26 mouse cellular contexts compared by ENCODE assay signal in genomic region chr8:89783311-89783710, GRCm38 (mm10).
DNase-seq lines count a peak whose midpoint lies in the region; ATAC-seq lines count a peak whose summit lies in the region.
"Had no signal": no experiment of that assay in that cellular context is flagged by ENCODE, and none has a peak within 500 bp of the region (broad histone marks: within the 10 kb centered on the region; RNA-seq: fewer than 3 reads in every experiment).

No protein-coding gene starts in this region.

- H3K9ac ChIP-seq in heart, embryonic 12.5 days: no peak overlapping the region
- H3K9ac ChIP-seq in midbrain, embryonic 14.5 days (replicated peaks; ENCODE audit: low read length): no peak overlapping the region
- no peak overlapping the region for H3K9ac ChIP-seq in neural tube, embryonic 13.5 days
- H3K9ac ChIP-seq: embryonic facial prominence, embryonic 12.5 days; embryonic facial prominence, embryonic 15.5 days; forebrain, postnatal 0 days; heart, embryonic 13.5 days; hindbrain, embryonic 12.5 days; hindbrain, embryonic 15.5 days had no signal

- no peak overlapping the region for H3K27ac ChIP-seq in heart, embryonic 12.5 days (ENCODE audit: poor library complexity, severe bottlenecking)
- H3K27ac ChIP-seq in midbrain, embryonic 10.5 days (replicated peaks): 0 out of 2 replicates have a peak overlapping the region, but pooled peaks have one; percentile 19
- H3K27ac ChIP-seq in midbrain, embryonic 14.5 days (replicated peaks; ENCODE audit: low read depth, low read length): no peak overlapping the region
- H3K27ac ChIP-seq in neural tube, embryonic 13.5 days (replicated peaks): peak overlapping the region; percentile 6; the same call in 1 of the 2 replicates
- H3K27ac ChIP-seq: embryonic facial prominence, embryonic 12.5 days; embryonic facial prominence, embryonic 15.5 days; gastrocnemius, adult 2 months; heart, embryonic 13.5 days; hindbrain, embryonic 12.5 days; hindbrain, embryonic 15.5 days had no signal

- no peaks in the 10 kb centered on the region for H3K36me3 ChIP-seq in heart, embryonic 12.5 days
- no peaks in the 10 kb centered on the region for H3K36me3 ChIP-seq in midbrain, embryonic 10.5 days
- H3K36me3 ChIP-seq in midbrain, embryonic 14.5 days (ENCODE audit: control insufficient read depth, insufficient read depth, low read length): no peaks in the 10 kb centered on the region
- H3K36me3 ChIP-seq in neural tube, embryonic 13.5 days: no peaks in the 10 kb centered on the region
- H3K36me3 ChIP-seq: embryonic facial prominence, embryonic 12.5 days; embryonic facial prominence, embryonic 15.5 days; G1E; heart, embryonic 13.5 days; hindbrain, embryonic 12.5 days; hindbrain, embryonic 15.5 days had no signal

- H3K4me3 ChIP-seq in heart, embryonic 12.5 days: no peak overlapping the region
- H3K4me3 ChIP-seq in midbrain, embryonic 10.5 days: no peak overlapping the region
- no peak overlapping the region for H3K4me3 ChIP-seq in midbrain, embryonic 14.5 days (replicated peaks; ENCODE audit: low read depth, low read length)
- no peak overlapping the region for H3K4me3 ChIP-seq in neural tube, embryonic 13.5 days
- H3K4me3 ChIP-seq: embryonic facial prominence, embryonic 12.5 days; embryonic facial prominence, embryonic 15.5 days; gastrocnemius, adult 2 months; heart, embryonic 13.5 days; hindbrain, embryonic 12.5 days; hindbrain, embryonic 15.5 days had no signal

- WGBS in heart, embryonic 12.5 days: 73% methylated on average over 5 of the region's 5 CpGs
- 77% methylated on average over 5 of the region's 5 CpGs for WGBS in midbrain, embryonic 10.5 days
- 72% methylated on average over 5 of the region's 5 CpGs for WGBS in midbrain, embryonic 14.5 days
- 63% methylated on average over 5 of the region's 5 CpGs for WGBS in neural tube, embryonic 13.5 days

- no peak overlapping the region for H3K4me2 ChIP-seq in heart, embryonic 12.5 days
- no peak overlapping the region for H3K4me2 ChIP-seq in midbrain, embryonic 14.5 days (ENCODE audit: low read length)
- H3K4me2 ChIP-seq in neural tube, embryonic 13.5 days: no peak overlapping the region
- H3K4me2 ChIP-seq: embryonic facial prominence, embryonic 12.5 days; embryonic facial prominence, embryonic 15.5 days; heart, embryonic 13.5 days; hindbrain, embryonic 12.5 days; hindbrain, embryonic 15.5 days had no signal

- H3K27me3 ChIP-seq in heart, embryonic 12.5 days (replicated peaks): peaks cover 24% of the 10 kb centered on the region
- peaks cover 31% of the 10 kb centered on the region for H3K27me3 ChIP-seq in midbrain, embryonic 10.5 days (ENCODE audit: low read depth, poor library complexity, severe bottlenecking)
- no peaks in the 10 kb centered on the region; the same call in 1 of the 2 replicates for H3K27me3 ChIP-seq in midbrain, embryonic 14.5 days (ENCODE audit: control insufficient read depth, insufficient read depth, low read length)
- peaks cover 37% of the 10 kb centered on the region for H3K27me3 ChIP-seq in neural tube, embryonic 13.5 days
- H3K27me3 ChIP-seq: CH12.LX had no signal

- no peaks in the 10 kb centered on the region for H3K9me3 ChIP-seq in heart, embryonic 12.5 days (replicated peaks)
- H3K9me3 ChIP-seq in midbrain, embryonic 10.5 days (replicated peaks): no peaks in the 10 kb centered on the region
- H3K9me3 ChIP-seq in midbrain, embryonic 14.5 days (ENCODE audit: control insufficient read depth, low read length): no peaks in the 10 kb centered on the region
- H3K9me3 ChIP-seq in neural tube, embryonic 13.5 days: no peaks in the 10 kb centered on the region
- H3K9me3 ChIP-seq: embryonic facial prominence, embryonic 12.5 days; embryonic facial prominence, embryonic 15.5 days; heart, embryonic 13.5 days; hindbrain, embryonic 12.5 days; hindbrain, embryonic 15.5 days had no signal

- DNase-seq in heart, adult 11 months: peak; percentile 36
- DNase-seq in midbrain, embryonic 10.5 days (ENCODE audit: low spot score): no peak
- DNase-seq in midbrain, embryonic 14.5 days: no peak
- DNase-seq in embryo, embryonic 10 days (ENCODE audit: low spot score): no peak
- DNase-seq: adrenal gland, postnatal 10 days; adrenal gland, postnatal 36 days; cerebellum, adult 18-20 months; cerebellum, adult 9-10 months; cerebellum, postnatal 14 days; forebrain, postnatal 0 days; gastrocnemius, adult 2 months; gastrocnemius, postnatal 14 days; heart, adult 18-20 months; heart, postnatal 14 days; heart, postnatal 4 days had no signal

- H3K4me1 ChIP-seq in heart, embryonic 12.5 days (replicated peaks): no peaks in the 10 kb centered on the region
- peaks cover 50% of the 10 kb centered on the region for H3K4me1 ChIP-seq in midbrain, embryonic 10.5 days
- peaks cover 23% of the 10 kb centered on the region for H3K4me1 ChIP-seq in midbrain, embryonic 14.5 days (ENCODE audit: control insufficient read depth, insufficient read depth, low read length)
- peaks cover 36% of the 10 kb centered on the region for H3K4me1 ChIP-seq in neural tube, embryonic 13.5 days (replicated peaks)
- H3K4me1 ChIP-seq: embryonic facial prominence, embryonic 15.5 days; heart, embryonic 13.5 days had no signal

- no peak for ATAC-seq in heart, embryonic 12.5 days (ENCODE audit: insufficient number of reproducible peaks, low FRiP score)
- no peak for ATAC-seq in midbrain, embryonic 14.5 days (ENCODE audit: low FRiP score, low TSS enrichment)
- ATAC-seq in neural tube, embryonic 13.5 days (ENCODE audit: low read depth): no peak
- ATAC-seq: forebrain, embryonic 14.5 days; forebrain, postnatal 0 days; Patski had no signal

Comparison
In these comparisons a context has a peak if more than half of its experiments do, and no peak if none do; other contexts are left out.
1. H3K27ac ChIP-seq: peak in midbrain, embryonic 10.5 days (single experiment) and neural tube, embryonic 13.5 days (single experiment); none in heart, embryonic 12.5 days (single experiment) and midbrain, embryonic 14.5 days (single experiment).